Mouse (Mus musculus): ENCODE data around the gene Gsta3. TPM values are rescaled to one million over a fixed set of nuclear protein-coding genes. Genes with fewer than 3 reads are reported as not detected.
"Not testable (repeated sequence)": the region's sequence is repeated elsewhere in the genome, so short reads cannot be mapped to it uniquely, and the experiment has no call there.

Gene Gsta3
- 0.61 and 0.63 TPM in 2 replicates for polyA plus RNA-seq (2015; fragmentation: Nextera tagmentation; extraction: Ambion mirVana)

DNA sequence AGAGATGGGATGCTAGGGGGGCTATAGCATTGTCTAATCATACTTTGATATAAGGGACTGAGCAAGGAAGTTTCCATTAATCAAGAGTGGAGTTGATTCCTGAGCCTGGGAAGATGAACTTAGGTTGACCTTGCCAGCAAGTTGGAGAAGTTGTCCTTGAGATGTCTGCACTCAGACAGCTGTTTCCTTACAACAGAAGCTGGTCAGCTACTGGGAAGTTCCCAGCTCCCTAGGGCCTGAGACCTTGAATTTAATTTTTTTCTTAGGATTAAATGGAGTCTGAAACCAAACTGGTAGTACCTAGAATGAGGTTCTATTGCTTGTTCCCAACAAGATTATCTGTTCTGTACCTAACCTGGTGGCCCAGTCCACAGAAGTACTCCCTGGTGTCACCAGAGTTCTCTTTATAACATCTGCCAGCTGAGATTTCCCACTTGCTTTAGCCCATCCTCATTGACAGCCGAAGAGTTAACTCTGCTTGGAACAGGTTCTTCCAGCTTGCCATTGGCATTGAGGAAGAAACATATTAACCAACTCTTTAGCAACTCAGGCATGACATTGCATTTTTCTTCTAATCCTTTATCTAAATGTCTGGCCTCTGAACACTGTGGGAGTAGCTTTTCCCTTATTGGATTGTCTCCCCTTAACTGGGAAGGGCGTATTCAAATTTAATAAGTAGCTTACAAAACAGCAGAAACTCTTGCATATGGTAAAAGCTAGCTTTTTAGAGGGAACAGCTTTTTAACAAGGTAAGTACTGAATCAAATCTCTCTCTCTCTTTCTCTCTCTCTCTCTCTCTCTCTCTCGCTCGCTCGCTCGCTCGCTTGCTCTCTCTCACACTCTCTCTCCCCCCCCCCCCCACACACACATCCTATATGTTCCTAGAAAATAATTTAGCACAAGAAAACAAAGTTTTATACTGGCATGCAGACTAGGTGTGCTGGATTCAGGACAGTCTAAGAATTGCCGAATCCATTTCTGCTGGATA, at the start of gene Gsta3:
Gene Gsta3 (plus strand): TSS at position 679 of the 988 bp plus-strand sequence.
- Histone ChIP-seq H3K9ac (ENCODE audit: low read depth, low read length) (no peak within 1 kb of the TSS), H3K27me3 (replicated peaks; ENCODE audit: control insufficient read depth, insufficient read depth, low read length) (no peaks in the 10 kb centered on the region), H3K27ac (ENCODE audit: low read depth, low read length) (no peak within 1 kb of the TSS), H3K4me1 (ENCODE audit: control insufficient read depth, insufficient read depth, low read depth, low read length) (no peaks in the 10 kb centered on the region), H3K9me3 (ENCODE audit: control insufficient read depth, low read length) (no peaks in the 10 kb centered on the region), H3K4me2 (ENCODE audit: low read length) (no peak within 1 kb of the TSS), H3K36me3 (ENCODE audit: control insufficient read depth, insufficient read depth, low read length) (no peaks in the 10 kb centered on the region), H3K4me3 (ENCODE audit: low read length) (no peak within 1 kb of the TSS)
- 84% methylated on average over 8 of the region's 8 CpGs for WGBS
- ATAC-seq, result no peak

DNA sequence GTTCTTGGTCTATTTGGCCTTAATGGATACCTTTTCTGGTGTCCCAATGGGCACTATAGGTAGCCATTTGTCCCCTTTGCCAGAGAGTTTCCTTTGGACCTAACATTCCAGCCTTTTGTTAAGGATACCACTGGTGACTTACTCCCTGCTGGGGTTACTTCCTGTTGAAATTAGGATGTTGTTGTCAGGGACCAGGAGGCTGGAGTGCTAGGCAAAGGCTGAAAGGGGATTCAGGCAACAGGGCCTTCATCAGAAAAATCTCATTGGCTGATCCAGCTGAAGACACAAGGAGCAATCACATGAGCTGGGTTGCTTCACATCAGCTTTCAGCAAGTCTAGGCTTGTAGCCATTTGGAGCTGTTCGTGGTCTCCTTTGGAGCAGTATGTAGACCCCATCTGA, 34.1 kb upstream of the Gsta3 start:
- H3K36me3 ChIP-seq (ENCODE audit: control insufficient read depth, insufficient read depth, low read length), result no peaks in the 10 kb centered on the region
- no peaks in the 10 kb centered on the region for H3K27me3 ChIP-seq (replicated peaks; ENCODE audit: control insufficient read depth, insufficient read depth, low read length)
- H3K9ac ChIP-seq (ENCODE audit: low read depth, low read length), result no peak overlapping the region
- no peak overlapping the region for H3K4me2 ChIP-seq (ENCODE audit: low read length)
- 100% methylated on average over 1 of the region's 1 CpGs for WGBS
- no peak overlapping the region for H3K27ac ChIP-seq (ENCODE audit: low read depth, low read length)
- H3K4me3 ChIP-seq (ENCODE audit: low read length), result no peak overlapping the region
- H3K4me1 ChIP-seq (ENCODE audit: control insufficient read depth, insufficient read depth, low read depth, low read length), result no peaks in the 10 kb centered on the region
- no peak for ATAC-seq
- no peaks in the 10 kb centered on the region for H3K9me3 ChIP-seq (ENCODE audit: control insufficient read depth, low read length)

DNA sequence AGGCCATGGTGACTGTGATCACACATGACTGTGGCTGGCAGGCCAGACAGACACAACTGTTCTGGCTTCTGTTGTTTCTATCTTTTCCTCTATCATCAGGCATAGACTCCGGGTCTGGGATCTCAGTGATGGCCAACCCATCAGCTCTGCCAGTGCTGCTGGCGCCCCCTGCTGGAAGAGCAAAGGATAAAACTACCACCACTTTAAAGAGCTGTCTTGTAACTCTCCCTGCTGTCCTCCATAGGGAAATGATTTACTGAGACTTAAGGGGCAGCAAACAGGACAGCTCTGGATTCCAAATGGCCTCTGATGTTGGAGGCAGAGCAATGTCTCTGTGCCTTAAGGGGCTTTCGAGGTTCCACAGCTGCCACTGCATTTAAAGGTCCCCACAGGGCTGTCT, 26.9 kb upstream of the Gsta3 start:
- not testable (repeated sequence) for ATAC-seq; H3K36me3 ChIP-seq (ENCODE audit: control insufficient read depth, insufficient read depth, low read length); H3K4me1 ChIP-seq (ENCODE audit: control insufficient read depth, insufficient read depth, low read depth, low read length); H3K4me3 ChIP-seq (ENCODE audit: low read length); H3K9ac ChIP-seq (ENCODE audit: low read depth, low read length); H3K9me3 ChIP-seq (ENCODE audit: control insufficient read depth, low read length); H3K4me2 ChIP-seq (ENCODE audit: low read length); H3K27me3 ChIP-seq (replicated peaks; ENCODE audit: control insufficient read depth, insufficient read depth, low read length); H3K27ac ChIP-seq (ENCODE audit: low read depth, low read length)
- WGBS, result 40% methylated on average over 2 of the region's 3 CpGs

DNA sequence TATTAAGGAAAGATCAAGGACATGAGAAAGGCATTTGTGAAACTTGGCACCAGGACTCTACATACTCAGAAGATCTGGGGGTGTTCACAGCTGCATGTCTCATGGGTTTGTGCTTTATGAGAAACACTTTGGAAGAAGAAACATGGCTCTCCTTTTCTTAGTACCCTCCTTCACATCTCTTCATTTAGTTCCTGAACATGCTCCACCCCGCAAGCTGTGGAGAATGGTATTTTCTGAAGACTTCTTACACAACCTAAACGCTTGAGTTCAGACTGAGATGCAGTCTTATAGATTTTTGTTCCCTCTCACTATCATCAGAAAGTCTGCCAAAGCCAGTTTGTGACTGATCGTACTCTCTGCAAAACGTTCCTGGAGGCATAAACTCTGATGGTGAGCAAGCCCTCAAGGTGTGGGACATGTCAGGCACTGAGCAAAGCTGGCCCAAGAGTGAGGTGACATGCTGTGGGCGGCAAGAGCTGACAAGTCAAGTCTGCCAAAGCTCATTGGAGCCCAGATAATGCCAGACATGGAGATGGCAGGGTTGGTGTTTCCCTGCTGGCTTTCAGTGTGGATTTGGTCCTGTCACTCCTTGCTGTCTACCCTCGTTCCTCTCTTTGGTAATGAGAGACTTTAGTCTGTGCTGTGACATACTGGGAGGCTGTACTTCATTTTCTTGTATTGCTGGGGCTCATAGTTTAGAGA, 26.2 kb upstream of the Gsta3 start:
- 76% methylated on average over 6 of the region's 6 CpGs for WGBS
- not testable (repeated sequence) for ATAC-seq; H3K4me2 ChIP-seq (ENCODE audit: low read length)

GRCm38 (mm10) chr1:21218489-21218919, 21.9 kb upstream of the Gsta3 start, which contains the start of gene Tmem14a:
Gene Tmem14a, plus strand, starts transcription at chr1:21218575.
- peak within 1 kb of the TSS; percentile 78 for H3K4me2 ChIP-seq (ENCODE audit: low read length)
- 0% methylated on average over 17 of the region's 17 CpGs for WGBS
- H3K36me3 ChIP-seq (ENCODE audit: control insufficient read depth, insufficient read depth, low read length), result no peaks in the 10 kb centered on the region
- H3K27ac ChIP-seq (ENCODE audit: low read depth, low read length), result peak within 1 kb of the TSS; percentile 85
- peak within 1 kb of the TSS; percentile 93 for H3K9ac ChIP-seq (ENCODE audit: low read depth, low read length)
- H3K9me3 ChIP-seq (ENCODE audit: control insufficient read depth, low read length), result no peaks in the 10 kb centered on the region
- H3K4me3 ChIP-seq (ENCODE audit: low read length), result peak within 1 kb of the TSS; percentile 77
- peaks cover 6% of the 10 kb centered on the region for H3K4me1 ChIP-seq (ENCODE audit: control insufficient read depth, insufficient read depth, low read depth, low read length)
- peak; percentile 98 for ATAC-seq
- no peaks in the 10 kb centered on the region for H3K27me3 ChIP-seq (replicated peaks; ENCODE audit: control insufficient read depth, insufficient read depth, low read length)

More for the DNA sequence above, 26.2 kb upstream of the Gsta3 start:
- H3K4me3 ChIP-seq (ENCODE audit: low read length); H3K27me3 ChIP-seq (replicated peaks; ENCODE audit: control insufficient read depth, insufficient read depth, low read length); H3K27ac ChIP-seq (ENCODE audit: low read depth, low read length); H3K9ac ChIP-seq (ENCODE audit: low read depth, low read length); H3K4me1 ChIP-seq (ENCODE audit: control insufficient read depth, insufficient read depth, low read depth, low read length); H3K36me3 ChIP-seq (ENCODE audit: control insufficient read depth, insufficient read depth, low read length); H3K9me3 ChIP-seq (ENCODE audit: control insufficient read depth, low read length): not testable (repeated sequence)

DNA sequence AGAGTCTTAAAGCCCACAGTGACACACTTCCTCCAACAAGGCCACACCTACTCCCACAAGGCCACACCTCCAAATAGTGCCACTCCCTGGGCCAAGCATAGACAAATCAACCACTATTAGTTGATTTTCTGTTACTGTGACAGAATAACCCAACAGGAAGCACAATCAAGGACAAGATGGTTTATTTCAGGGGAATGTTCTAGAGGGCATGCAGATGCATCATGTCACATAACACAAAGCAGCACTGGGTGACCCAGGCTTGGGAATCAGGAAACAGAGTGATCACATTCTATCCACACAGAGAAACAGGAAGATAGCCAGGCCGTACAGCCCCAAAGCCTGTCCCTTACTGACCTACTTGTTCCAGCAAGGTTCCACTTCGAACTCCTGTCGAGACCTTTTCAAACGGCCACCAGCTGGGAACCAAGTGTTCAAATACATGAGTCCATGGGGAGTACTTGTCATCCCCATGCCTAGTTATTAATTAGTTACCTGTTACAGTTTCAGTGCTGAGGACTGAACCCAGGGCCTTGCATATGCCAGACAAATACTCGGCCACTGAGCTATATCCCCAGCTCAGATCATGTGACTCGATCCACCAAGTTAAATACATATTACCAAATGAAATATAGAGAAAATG, 12.5 kb upstream of the Gsta3 start:
- no peak overlapping the region for H3K4me2 ChIP-seq (ENCODE audit: low read length)
- no peaks in the 10 kb centered on the region for H3K4me1 ChIP-seq (ENCODE audit: control insufficient read depth, insufficient read depth, low read depth, low read length)
- 86% methylated on average over 6 of the region's 6 CpGs for WGBS

DNA sequence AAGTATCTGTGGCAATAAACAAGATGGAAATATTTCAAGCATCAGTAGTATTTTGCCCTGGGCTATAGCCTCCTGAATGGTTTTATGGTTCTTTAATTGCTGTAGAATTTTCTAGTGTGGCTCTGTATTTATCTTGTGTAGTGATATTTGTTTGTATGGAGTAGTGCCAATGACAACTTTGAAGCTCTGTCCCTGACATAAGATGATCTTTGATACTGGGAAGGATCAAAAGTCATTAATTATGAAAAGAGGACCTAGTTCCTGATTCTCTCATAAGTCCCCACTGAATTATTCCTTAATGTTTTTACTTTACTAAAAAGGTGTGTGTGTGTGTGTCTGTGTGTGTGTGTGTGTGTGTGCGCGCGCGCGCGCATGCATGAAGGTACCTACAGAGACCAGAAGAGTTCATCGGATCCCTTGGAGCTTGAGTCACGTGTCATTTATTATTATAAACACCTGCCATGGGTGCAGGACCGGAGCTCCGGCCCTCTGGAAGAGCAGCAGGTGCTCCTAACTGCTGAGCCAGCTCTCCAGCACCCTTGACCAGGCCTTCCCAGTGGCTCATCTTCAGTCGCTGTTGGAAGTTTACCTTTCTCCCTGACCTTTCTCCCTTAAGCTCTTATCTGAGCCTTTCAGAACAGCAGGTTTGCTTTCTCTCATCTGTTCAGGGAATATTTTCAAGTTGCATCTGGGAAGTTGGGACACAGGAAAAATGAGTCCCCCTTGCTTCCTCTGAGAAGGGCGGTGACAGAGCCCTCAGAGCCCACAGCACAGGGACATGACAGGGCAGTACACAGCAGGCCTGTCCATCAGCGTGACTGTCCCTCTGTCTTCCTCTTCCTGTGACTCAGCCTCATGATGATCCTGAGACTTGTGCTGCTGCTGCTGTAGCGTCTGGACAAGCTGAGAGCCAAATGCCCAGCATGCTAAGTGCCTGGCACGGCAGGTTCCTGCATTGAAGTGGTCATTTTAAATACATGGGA, 11.4 kb upstream of the Gsta3 start:
- H3K4me2 ChIP-seq (ENCODE audit: low read length); H3K9ac ChIP-seq (ENCODE audit: low read depth, low read length); H3K36me3 ChIP-seq (ENCODE audit: control insufficient read depth, insufficient read depth, low read length); H3K27me3 ChIP-seq (replicated peaks; ENCODE audit: control insufficient read depth, insufficient read depth, low read length); H3K4me1 ChIP-seq (ENCODE audit: control insufficient read depth, insufficient read depth, low read depth, low read length); H3K4me3 ChIP-seq (ENCODE audit: low read length); H3K9me3 ChIP-seq (ENCODE audit: control insufficient read depth, low read length); H3K27ac ChIP-seq (ENCODE audit: low read depth, low read length): not testable (repeated sequence)
- ATAC-seq, result peak; percentile 45; the same call in 1 of the 2 replicates
- WGBS, result 79% methylated on average over 15 of the region's 15 CpGs

More for the DNA sequence above, 12.5 kb upstream of the Gsta3 start:
- Histone ChIP-seq H3K27me3 (replicated peaks; ENCODE audit: control insufficient read depth, insufficient read depth, low read length) (no peaks in the 10 kb centered on the region), H3K4me3 (ENCODE audit: low read length) (no peak overlapping the region), H3K27ac (ENCODE audit: low read depth, low read length) (no peak overlapping the region), H3K9me3 (ENCODE audit: control insufficient read depth, low read length) (no peaks in the 10 kb centered on the region), H3K9ac (ENCODE audit: low read depth, low read length) (no peak overlapping the region), H3K36me3 (ENCODE audit: control insufficient read depth, insufficient read depth, low read length) (peaks cover 3% of the 10 kb centered on the region; the same call in 1 of the 2 replicates)
- ATAC-seq, result no peak

DNA sequence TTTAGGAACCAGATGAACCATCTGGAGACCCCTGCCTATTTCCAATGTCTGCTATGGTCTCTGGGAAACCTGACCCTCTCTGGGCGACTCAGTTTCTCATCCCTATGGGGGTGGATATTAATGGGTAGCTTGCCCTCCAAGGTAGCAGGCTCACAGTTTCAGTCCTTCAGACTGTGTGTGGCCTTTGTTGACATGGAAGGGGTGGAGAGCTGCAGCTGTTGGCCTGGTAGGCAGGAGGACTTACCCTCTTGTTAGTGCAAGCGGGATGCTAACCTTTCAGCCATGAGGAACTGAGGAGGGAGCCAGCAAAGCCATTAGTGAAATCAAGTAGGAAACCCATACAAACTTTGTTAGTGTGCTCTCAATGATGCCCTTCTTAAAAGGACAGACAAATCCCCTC, 10.0 kb upstream of the Gsta3 start:
- H3K4me3 ChIP-seq (ENCODE audit: low read length), result no peak overlapping the region
- no peaks in the 10 kb centered on the region for H3K4me1 ChIP-seq (ENCODE audit: control insufficient read depth, insufficient read depth, low read depth, low read length)
- no peak overlapping the region for H3K4me2 ChIP-seq (ENCODE audit: low read length)
- no peaks in the 10 kb centered on the region for H3K9me3 ChIP-seq (ENCODE audit: control insufficient read depth, low read length)
- H3K36me3 ChIP-seq (ENCODE audit: control insufficient read depth, insufficient read depth, low read length), result peaks cover 3% of the 10 kb centered on the region; the same call in 1 of the 2 replicates
- no peak overlapping the region for H3K9ac ChIP-seq (ENCODE audit: low read depth, low read length)
- no peaks in the 10 kb centered on the region for H3K27me3 ChIP-seq (replicated peaks; ENCODE audit: control insufficient read depth, insufficient read depth, low read length)
- no peak for ATAC-seq
- no peak overlapping the region for H3K27ac ChIP-seq (ENCODE audit: low read depth, low read length)
- WGBS, result 81% methylated on average over 2 of the region's 2 CpGs
